Mouse (Mus musculus) small intestine, adult 2 months (tissue): ENCODE measurements around the gene Slc16a9.

Experiments used
- CTCF ChIP-seq: fragments of 200-500 bp; IDR thresholded peaks from 2 replicates; pipeline ENCODE4 v1.5.1; 2012; ENCODE audit warnings: low read depth, mild to moderate bottlenecking, control low read depth, inconsistent platforms, low read length, moderate library complexity, mixed read lengths; ENCODE audit not compliant: insufficient replicate concordance, insufficient read length; ENCODE audit errors: extremely low read depth
- POLR2A ChIP-seq: fragments of 200-500 bp; IDR thresholded peaks from 2 replicates; pipeline ENCODE4 v1.6.1; 2012; ENCODE audit warnings: low read depth, mild to moderate bottlenecking, control low read depth, inconsistent platforms, low read length, moderate library complexity

GRCm38 (mm10) chr10:70204505-70205399 lies 40.1 kb upstream of the Slc16a9 start, which contains the start of gene Mrln:
- TF ChIP-seq CTCF (no peak), POLR2A (no peak)
